Mouse (Mus musculus) frontal cortex, postnatal 14 days (tissue): ENCODE data around the gene Naa15.

Experiments used
- DNase-seq, 2 experiments: peaks; one replicate each; pipeline ENCODE4 v3.0.0; 2022; ENCODE audit warnings: low spot score in 2 of 2

The Naa15 gene

DNA sequence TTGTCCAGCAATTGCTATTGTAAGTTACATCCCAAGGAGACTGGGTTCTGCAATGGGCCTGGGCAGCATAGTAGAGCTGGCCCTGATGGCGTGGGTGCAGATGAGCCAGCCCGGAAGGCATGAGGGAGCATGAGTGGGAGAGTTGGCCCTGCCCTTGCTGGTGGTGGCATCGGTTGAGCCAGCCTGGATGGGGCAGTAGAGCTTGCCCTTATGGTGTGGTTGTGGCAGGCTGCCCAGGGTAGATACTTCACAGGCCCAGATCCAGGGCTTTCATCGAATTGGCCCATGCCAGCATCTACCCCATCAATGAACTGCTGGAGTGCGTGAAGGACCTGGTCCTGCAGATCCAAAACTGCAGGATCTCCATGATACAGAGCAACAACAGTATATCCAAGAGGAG, 97.0 kb downstream of the Naa15 start:
- DNase-seq: no peak

DNA sequence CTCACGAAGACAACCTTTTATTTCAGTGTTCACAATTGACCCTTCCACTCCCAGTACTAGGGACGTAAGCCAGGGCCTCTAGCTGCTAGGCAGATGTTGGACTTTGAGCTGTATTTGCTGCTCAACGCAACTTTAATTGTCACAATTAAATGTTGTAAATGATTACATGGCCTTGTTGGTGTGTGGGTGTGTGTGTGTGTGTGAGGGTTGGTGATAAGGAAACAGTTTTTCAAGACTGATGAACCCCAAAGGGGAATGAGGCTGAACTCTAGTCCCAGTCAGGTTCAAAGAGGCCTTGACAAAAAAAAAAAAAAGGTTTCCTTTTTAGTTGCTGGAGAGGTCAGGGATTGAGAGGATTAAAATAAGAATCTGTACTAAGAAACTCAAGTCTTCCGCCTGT, 102.5 kb downstream of the Naa15 start:
- no peak for DNase-seq

DNA sequence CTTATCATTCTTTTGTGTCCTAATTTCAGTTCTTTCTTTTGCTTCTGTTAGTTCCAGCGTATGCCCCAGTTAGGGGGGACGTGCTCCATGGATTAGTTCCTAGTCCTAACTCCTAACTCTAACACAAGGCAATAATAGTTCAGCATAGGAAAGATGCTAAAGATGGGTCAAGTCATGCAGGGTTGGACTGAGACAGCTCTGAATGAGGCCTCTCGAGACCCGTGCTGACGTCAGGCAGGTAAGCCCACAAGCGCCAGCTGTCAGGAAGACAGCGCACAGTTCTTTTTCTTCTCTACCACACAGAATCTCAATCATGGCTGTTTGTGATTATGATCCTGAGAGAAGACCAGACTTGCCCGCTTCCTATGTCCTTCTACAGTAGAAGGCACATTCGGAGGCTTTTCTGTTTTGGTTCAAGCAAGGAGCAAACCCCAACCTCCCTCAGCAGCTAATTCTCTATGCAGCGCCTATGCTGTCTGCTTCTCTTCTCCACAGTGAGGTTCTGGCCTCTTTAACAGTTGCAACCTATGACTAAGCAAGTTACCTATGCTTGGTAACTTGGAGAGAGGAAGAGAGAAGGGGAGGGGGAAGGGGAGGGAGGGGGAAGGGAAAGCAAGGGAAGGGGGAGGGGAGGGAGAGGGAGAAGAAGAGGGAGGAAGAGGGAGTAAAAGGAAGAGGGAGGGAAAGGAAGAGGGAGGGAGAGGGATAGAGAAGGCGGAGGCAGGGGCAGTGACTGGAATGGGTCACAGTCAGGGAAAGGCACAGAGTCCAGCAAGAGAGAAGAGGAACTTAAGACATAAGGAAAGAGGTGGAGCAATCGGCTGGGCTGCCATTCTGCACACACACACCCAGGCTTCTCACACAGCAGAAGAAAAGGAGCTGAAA, 103.2 kb downstream of the Naa15 start:
- DNase-seq: no peak

DNA sequence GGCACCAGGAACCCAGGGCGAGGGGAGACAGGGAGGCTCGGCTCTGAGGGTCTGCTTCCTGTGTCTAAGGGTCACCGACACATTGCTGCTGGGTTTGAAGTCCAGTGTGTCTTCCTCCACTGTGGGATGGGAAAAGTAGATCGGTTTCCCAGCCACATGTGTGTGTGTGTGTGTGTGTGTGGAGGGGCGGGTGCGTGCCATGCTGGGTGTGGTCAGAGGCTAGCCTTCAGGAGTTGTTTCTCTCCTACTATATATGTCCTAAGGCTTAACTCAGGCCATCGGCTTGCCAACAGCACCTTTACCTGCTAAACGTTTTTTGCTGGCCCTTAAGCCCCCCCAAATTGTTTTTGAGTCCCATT, 103.8 kb downstream of the Naa15 start:
- DNase-seq: no peak

DNA sequence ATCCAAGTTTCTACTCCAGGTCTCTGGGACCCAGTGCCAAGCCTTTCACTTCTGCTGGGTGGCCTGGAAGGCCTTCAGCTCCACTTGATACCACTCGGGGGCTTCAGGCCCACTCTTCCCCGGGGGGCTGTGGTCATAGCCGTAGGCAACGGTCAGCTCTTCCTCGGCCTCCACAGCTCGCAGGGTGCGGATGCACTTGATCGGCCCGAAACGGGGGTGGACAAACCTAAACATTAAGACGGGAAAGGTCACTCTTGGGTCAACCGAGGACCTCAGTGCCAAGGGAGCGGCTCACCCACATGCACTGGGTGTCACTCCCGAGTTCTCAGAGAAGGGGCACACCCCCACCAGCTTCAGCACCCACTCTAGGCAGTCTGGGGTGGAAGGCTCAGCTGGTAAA, 106.3 kb downstream of the Naa15 start:
- no peak for DNase-seq

DNA sequence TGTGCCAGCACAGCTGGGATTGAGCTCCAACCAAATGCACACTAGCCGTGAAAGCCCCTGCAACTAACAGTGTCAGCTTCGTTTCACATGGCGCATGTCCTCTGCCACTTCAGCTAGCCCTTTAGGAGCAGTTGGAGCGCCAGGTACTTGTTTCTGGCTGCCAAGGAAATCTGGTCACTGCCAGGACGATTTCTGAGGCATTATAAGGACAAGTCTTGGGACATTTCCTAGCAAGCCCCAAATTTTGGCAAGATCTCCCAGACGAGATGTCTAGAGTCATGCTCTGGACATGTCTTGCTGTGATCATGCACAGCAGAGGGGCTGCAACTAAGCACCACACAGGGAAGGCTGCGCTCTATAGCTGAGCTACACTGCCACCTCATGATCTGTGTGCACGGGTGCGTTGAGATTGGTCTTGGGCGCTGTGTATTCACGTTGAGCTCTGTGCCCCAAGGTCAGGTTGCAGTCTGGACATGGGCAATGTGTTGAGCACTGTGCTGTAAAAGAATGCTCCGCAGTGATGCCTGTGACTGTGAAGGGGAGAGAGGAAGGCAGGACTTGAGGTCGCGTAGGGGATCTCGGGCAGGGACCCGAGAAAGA, 110.3 kb downstream of the Naa15 start:
- DNase-seq: no peak
